Mouse (Mus musculus) limb, embryonic 13.5 days (tissue): ENCODE results near the gene Asf1b. TPM values are rescaled to one million over a fixed set of nuclear protein-coding genes. Genes with fewer than 3 reads are reported as not detected.
"Not testable (repeated sequence)": the region's sequence is repeated elsewhere in the genome, so short reads cannot be mapped to it uniquely, and the experiment has no call there.

Source experiments
- ATAC-seq: fragments of 200-750 bp; cut with Nextera tagmentation; 2 replicates; pipeline ENCODE4 v1.8.0; 2017; ENCODE audit warnings: low read depth, moderate number of reproducible peaks, moderate TSS enrichment; ENCODE audit not compliant: low FRiP score
- H3K27ac ChIP-seq: fragments of 300-500 bp; sonication (generic); 2 replicates; pipeline ENCODE4 v1.5.1; 2015; ENCODE audit warnings: inconsistent platforms, mild to moderate bottlenecking, moderate library complexity
- H3K27me3 ChIP-seq: fragments of 300-500 bp; sonication (generic); 2 replicates; pipeline ENCODE4 v1.6.1; 2015; ENCODE audit warnings: mild to moderate bottlenecking, inconsistent platforms
- H3K36me3 ChIP-seq: fragments of 300-500 bp; sonication (generic); 2 replicates; pipeline ENCODE4 v1.6.1; 2015; ENCODE audit warnings: inconsistent platforms, mild to moderate bottlenecking, moderate library complexity
- H3K4me1 ChIP-seq: fragments of 300-500 bp; sonication (generic); 2 replicates; pipeline ENCODE4 v1.6.1; 2015; ENCODE audit warnings: inconsistent platforms
- H3K4me2 ChIP-seq: fragments of 300-500 bp; sonication (generic); replicated peaks from 2 replicates; pipeline ENCODE4 v1.6.1; 2015; ENCODE audit warnings: inconsistent platforms, mild to moderate bottlenecking, moderate library complexity
- H3K4me3 ChIP-seq: fragments of 300-500 bp; sonication (generic); 2 replicates; pipeline ENCODE4 v1.5.1; 2015; ENCODE audit warnings: moderate library complexity, mild to moderate bottlenecking, inconsistent platforms
- H3K9ac ChIP-seq: fragments of 300-500 bp; sonication (generic); 2 replicates; pipeline ENCODE4 v1.6.1; 2015; ENCODE audit warnings: mild to moderate bottlenecking, inconsistent platforms
- H3K9me3 ChIP-seq: fragments of 300-500 bp; sonication (generic); 2 replicates; pipeline ENCODE4 v1.6.1; 2016; ENCODE audit warnings: inconsistent platforms
- WGBS: fragments of 180-500 bp; shearing (Covaris S2); methylation state at CpG from one replicate; pipeline ENCODE4 v1.1.7; 2015; 5-methylcytosine and 5-hydroxymethylcytosine counted together
- polyA plus RNA-seq: library from polyadenylated mRNA; unstranded; fragments of >200 nt; fragmentation: Nextera tagmentation; extraction: Ambion mirVana; gene quantifications from 2 replicates; pipeline ENCODE4 v1.2.1, GENCODE M21; 2015

Asf1b gene
- polyA plus RNA-seq, 1 experiment from 2014 or later = 52.9 TPM

GRCm38 (mm10) chr8:83980845-83981244 is 25.5 kb downstream of the Asf1b start:
- Histone ChIP-seq H3K36me3 (peaks cover 72% of the 10 kb centered on the region), H3K27ac (no peak overlapping the region), H3K9me3 (no peaks in the 10 kb centered on the region), H3K27me3 (no peaks in the 10 kb centered on the region), H3K4me3 (no peak overlapping the region), H3K9ac (no peak overlapping the region), H3K4me1 (peaks cover 23% of the 10 kb centered on the region), H3K4me2 (no peak overlapping the region)
- ATAC-seq = no peak
- 81% methylated on average over 8 of the region's 8 CpGs for WGBS

- H3K9ac ChIP-seq = no peak overlapping the region
- H3K4me2 ChIP-seq = no peak overlapping the region
- H3K27ac ChIP-seq = no peak overlapping the region
- no peak overlapping the region for H3K4me3 ChIP-seq
- peaks cover 20% of the 10 kb centered on the region for H3K4me1 ChIP-seq
- H3K36me3 ChIP-seq = peaks cover 79% of the 10 kb centered on the region
- H3K27me3 ChIP-seq = no peaks in the 10 kb centered on the region
- WGBS = 94% methylated on average over 7 of the region's 7 CpGs
- H3K9me3 ChIP-seq = no peaks in the 10 kb centered on the region
- ATAC-seq = no peak
Measured at GRCm38 (mm10) chr8:83981533-83981932, 26.2 kb downstream of the Asf1b start.

GRCm38 (mm10) chr8:83982449-83982848 is 27.1 kb downstream of the Asf1b start:
- H3K27ac ChIP-seq = no peak overlapping the region
- H3K27me3 ChIP-seq = no peaks in the 10 kb centered on the region
- H3K36me3 ChIP-seq = peaks cover 88% of the 10 kb centered on the region
- ATAC-seq = no peak
- H3K4me1 ChIP-seq = peaks cover 11% of the 10 kb centered on the region
- H3K9me3 ChIP-seq = no peaks in the 10 kb centered on the region
- H3K4me2 ChIP-seq = no peak overlapping the region
- WGBS = 91% methylated on average over 4 of the region's 4 CpGs
- H3K9ac ChIP-seq = no peak overlapping the region
- H3K4me3 ChIP-seq = no peak overlapping the region

GRCm38 (mm10) chr8:83983222-83983621 is 27.9 kb downstream of the Asf1b start:
- 88% methylated on average over 2 of the region's 2 CpGs for WGBS
- H3K4me1 ChIP-seq, H3K9ac ChIP-seq, ATAC-seq, H3K27ac ChIP-seq, H3K27me3 ChIP-seq, H3K4me3 ChIP-seq, H3K9me3 ChIP-seq, H3K4me2 ChIP-seq: not testable (repeated sequence)
- H3K36me3 ChIP-seq = peaks cover 92% of the 10 kb centered on the region

GRCm38 (mm10) chr8:83989243-83989642 is 33.9 kb downstream of the Asf1b start:
- H3K4me1 ChIP-seq = no peaks in the 10 kb centered on the region
- WGBS = 89% methylated on average over 7 of the region's 7 CpGs
- ATAC-seq = no peak
- H3K4me2 ChIP-seq = no peak overlapping the region
- no peaks in the 10 kb centered on the region for H3K27me3 ChIP-seq
- no peaks in the 10 kb centered on the region for H3K9me3 ChIP-seq
- no peak overlapping the region for H3K4me3 ChIP-seq
- no peak overlapping the region for H3K27ac ChIP-seq
- H3K36me3 ChIP-seq = peaks cover 93% of the 10 kb centered on the region
- H3K9ac ChIP-seq = no peak overlapping the region

GRCm38 (mm10) chr8:83990170-83990569 is 34.9 kb downstream of the Asf1b start:
- H3K9ac ChIP-seq = no peak overlapping the region
- ATAC-seq = no peak
- H3K27ac ChIP-seq = no peak overlapping the region
- H3K9me3 ChIP-seq = no peaks in the 10 kb centered on the region
- no peak overlapping the region for H3K4me3 ChIP-seq
- WGBS = 94% methylated on average over 14 of the region's 14 CpGs
- peaks cover 93% of the 10 kb centered on the region for H3K36me3 ChIP-seq
- no peaks in the 10 kb centered on the region for H3K27me3 ChIP-seq
- no peak overlapping the region for H3K4me2 ChIP-seq
- no peaks in the 10 kb centered on the region for H3K4me1 ChIP-seq

GRCm38 (mm10) chr8:83992488-83992887 is 37.2 kb downstream of the Asf1b start:
- 83% methylated on average over 2 of the region's 2 CpGs for WGBS
- no peak overlapping the region for H3K4me3 ChIP-seq
- H3K27me3 ChIP-seq = no peaks in the 10 kb centered on the region
- H3K27ac ChIP-seq = no peak overlapping the region
- H3K4me2 ChIP-seq = no peak overlapping the region
- no peak overlapping the region for H3K9ac ChIP-seq
- H3K9me3 ChIP-seq = no peaks in the 10 kb centered on the region
- ATAC-seq = no peak
- peaks cover 71% of the 10 kb centered on the region for H3K36me3 ChIP-seq
- peaks cover 8% of the 10 kb centered on the region for H3K4me1 ChIP-seq

- Histone ChIP-seq H3K27ac (no peak overlapping the region), H3K9me3 (no peaks in the 10 kb centered on the region), H3K27me3 (no peaks in the 10 kb centered on the region), H3K36me3 (peaks cover 57% of the 10 kb centered on the region), H3K9ac (no peak overlapping the region), H3K4me2 (no peak overlapping the region), H3K4me3 (no peak overlapping the region), H3K4me1 (peaks cover 12% of the 10 kb centered on the region)
- no peak for ATAC-seq
- WGBS = 85% methylated on average over 3 of the region's 3 CpGs
Measured at GRCm38 (mm10) chr8:83994030-83994429, 38.7 kb downstream of the Asf1b start.

GRCm38 (mm10) chr8:83995973-83996372 is 40.7 kb downstream of the Asf1b start:
- Histone ChIP-seq H3K4me2 (peak overlapping the region; percentile 85), H3K4me3 (peak overlapping the region; percentile 78), H3K27ac (peak overlapping the region; percentile 98; the same call in 1 of the 2 replicates), H3K4me1 (peaks cover 29% of the 10 kb centered on the region), H3K36me3 (peaks cover 54% of the 10 kb centered on the region), H3K27me3 (0 out of 2 replicates have a peak, but pooled peaks cover 7% of the 10 kb centered on the region), H3K9me3 (no peaks in the 10 kb centered on the region), H3K9ac (peak overlapping the region; percentile 95)
- WGBS = 12% methylated on average over 12 of the region's 12 CpGs
- no peak for ATAC-seq

GRCm38 (mm10) chr8:83996567-83997505 is 41.5 kb downstream of the Asf1b start:
- Histone ChIP-seq H3K27me3 (0 out of 2 replicates have a peak, but pooled peaks cover 12% of the 10 kb centered on the region), H3K4me3 (peak overlapping the region; percentile 78), H3K9me3 (no peaks in the 10 kb centered on the region), H3K27ac (peak overlapping the region; percentile 98), H3K9ac (peak overlapping the region; percentile 95), H3K36me3 (peaks cover 54% of the 10 kb centered on the region), H3K4me2 (peak overlapping the region; percentile 85), H3K4me1 (peaks cover 38% of the 10 kb centered on the region)
- peak; percentile 79 for ATAC-seq
- 0% methylated on average over 38 of the region's 103 CpGs for WGBS

- Histone ChIP-seq H3K36me3 (peaks cover 52% of the 10 kb centered on the region), H3K9me3 (no peaks in the 10 kb centered on the region), H3K9ac (peak within 1 kb of the TSS; percentile 95), H3K4me1 (peaks cover 39% of the 10 kb centered on the region), H3K27me3 (0 out of 2 replicates have a peak, but pooled peaks cover 12% of the 10 kb centered on the region), H3K4me2 (peak within 1 kb of the TSS; percentile 85), H3K4me3 (peak within 1 kb of the TSS; percentile 78), H3K27ac (peak within 1 kb of the TSS; percentile 98)
- under 1% methylated on average over 56 of the region's 112 CpGs for WGBS
- ATAC-seq = peak; percentile 18; the same call in 1 of the 2 replicates
Measured at GRCm38 (mm10) chr8:83997511-83998141, 42.3 kb downstream of the Asf1b start, which contains the start of gene Samd1. TSS of gene Samd1 (plus strand) at chr8:83997672.
